Mouse (Mus musculus) intestine, postnatal 0 days (tissue): ENCODE measurements around the gene Zfp637. TPM values are rescaled to one million over a fixed set of nuclear protein-coding genes. Genes with fewer than 3 reads are reported as not detected.
"Not testable (repeated sequence)": the region's sequence is repeated elsewhere in the genome, so short reads cannot be mapped to it uniquely, and the experiment has no call there.

Source experiments
- ATAC-seq: fragments of 200-750 bp; cut with Nextera tagmentation; 2 replicates; pipeline ENCODE4 v1.8.0; 2017; ENCODE audit warnings: mild to moderate bottlenecking, moderate TSS enrichment, moderate library complexity
- H3K27ac ChIP-seq: fragments of 300-500 bp; sonication (generic); 2 replicates; pipeline ENCODE4 v1.5.1; 2014; ENCODE audit warnings: mild to moderate bottlenecking, low read depth, low read length, moderate library complexity
- H3K27me3 ChIP-seq: fragments of 300-500 bp; sonication (generic); replicated peaks from 2 replicates; pipeline ENCODE4 v1.6.1; 2014; ENCODE audit warnings: low read length, mixed read lengths; ENCODE audit not compliant: control insufficient read depth, insufficient read depth
- H3K36me3 ChIP-seq: fragments of 300-500 bp; sonication (generic); 2 replicates; pipeline ENCODE4 v1.6.1; 2014; ENCODE audit warnings: mild to moderate bottlenecking, moderate library complexity; ENCODE audit not compliant: control insufficient read depth, insufficient read depth
- H3K4me1 ChIP-seq: fragments of 300-500 bp; sonication (generic); replicated peaks from 2 replicates; pipeline ENCODE4 v1.6.1; 2014; ENCODE audit warnings: antibody characterized with exemption, low read length, mixed read lengths; ENCODE audit not compliant: control insufficient read depth, insufficient read depth
- H3K4me2 ChIP-seq: fragments of 300-500 bp; sonication (generic); replicated peaks from 2 replicates; pipeline ENCODE4 v1.6.1; 2014; ENCODE audit warnings: low read depth, mild to moderate bottlenecking, moderate library complexity
- H3K4me3 ChIP-seq: fragments of 300-500 bp; sonication (generic); 2 replicates; pipeline ENCODE4 v1.5.1; 2014; ENCODE audit warnings: low read depth, low read length
- H3K9ac ChIP-seq: fragments of 300-500 bp; sonication (generic); 2 replicates; pipeline ENCODE4 v1.6.1; 2014; ENCODE audit warnings: mild to moderate bottlenecking, low read depth, low read length
- H3K9me3 ChIP-seq: fragments of 300-500 bp; sonication (generic); 2 replicates; pipeline ENCODE4 v1.6.1; 2016; ENCODE audit warnings: mixed run types; ENCODE audit not compliant: control insufficient read depth
- CTCF ChIP-seq: sonication (generic); IDR thresholded peaks from 2 replicates; pipeline ENCODE4 v1.5.1; 2016; ENCODE audit warnings: low read depth, mild to moderate bottlenecking, control low read depth, antibody characterized with exemption, moderate library complexity
- WGBS: fragments of 180-500 bp; shearing (Covaris S2); extraction: QIAGEN DNeasy Blood & Tissue Kit; methylation state at CpG from one replicate; pipeline ENCODE4 v1.1.7; 2014; 5-methylcytosine and 5-hydroxymethylcytosine counted together
- polyA plus RNA-seq: library from polyadenylated mRNA; unstranded; fragments of >200 nt; fragmentation: Nextera tagmentation; extraction: Ambion mirVana; gene quantifications from 2 replicates; pipeline ENCODE4 v1.2.1, GENCODE M21; 2015

Zfp637 gene
- polyA plus RNA-seq, 1 experiment from 2014 or later: 46.1 TPM

DNA sequence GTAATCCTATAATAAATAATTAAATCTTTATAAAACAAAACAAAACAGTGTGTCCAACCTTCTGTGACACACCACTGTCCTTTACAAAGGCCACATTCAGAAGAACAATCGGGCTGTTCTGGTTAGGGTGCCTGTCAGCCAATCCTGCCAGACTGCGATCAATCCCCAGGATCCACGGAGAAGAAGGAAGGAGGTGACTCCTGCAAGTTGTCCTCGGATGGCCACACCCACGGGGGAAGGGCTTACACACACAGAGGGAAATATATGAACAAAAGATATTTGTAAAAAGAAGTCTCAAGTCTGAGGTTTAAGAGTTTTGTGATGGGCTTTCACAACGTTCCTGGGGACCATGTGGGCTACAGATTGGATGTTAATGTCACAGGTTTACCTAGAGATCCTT is 20.9 kb downstream of the Zfp637 start, which contains the start of gene Zfp239:
Gene Zfp239 (plus strand): TSS at position 253 of the 400 bp plus-strand sequence.
- H3K9me3 ChIP-seq: no peaks in the 10 kb centered on the region
- H3K4me1 ChIP-seq: no peaks in the 10 kb centered on the region
- H3K9ac ChIP-seq: no peak within 1 kb of the TSS
- no peak within 1 kb of the TSS for H3K27ac ChIP-seq
- TF ChIP-seq CTCF: no peak
- H3K27me3 ChIP-seq: no peaks in the 10 kb centered on the region
- H3K36me3 ChIP-seq: no peaks in the 10 kb centered on the region
- H3K4me3 ChIP-seq: peak within 1 kb of the TSS; percentile 60
- H3K4me2 ChIP-seq: peak within 1 kb of the TSS; percentile 89
- ATAC-seq: peak; percentile 32; the same call in 1 of the 2 replicates
- 41% methylated on average over 6 of the region's 6 CpGs for WGBS

DNA sequence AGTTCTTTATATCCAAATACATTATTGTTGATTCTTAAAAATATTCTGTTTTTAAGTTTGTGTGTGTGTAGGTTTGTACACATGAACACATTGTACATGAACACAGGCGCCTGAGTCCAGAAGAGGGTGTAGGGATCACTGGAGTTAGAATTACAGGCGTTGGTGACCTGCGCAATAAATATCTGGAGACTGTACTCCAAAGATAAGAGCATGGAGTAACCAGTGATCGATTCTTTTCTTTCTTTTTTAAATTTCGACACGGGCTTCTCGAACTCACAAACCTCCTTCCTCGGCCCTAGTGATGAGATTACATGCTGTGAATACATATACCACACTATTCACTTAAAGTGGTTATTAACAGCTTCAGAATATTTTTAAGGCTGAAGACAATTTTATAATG is 21.5 kb downstream of the Zfp637 start:
- Histone ChIP-seq H3K9ac (no peak overlapping the region), H3K27me3 (no peaks in the 10 kb centered on the region), H3K9me3 (no peaks in the 10 kb centered on the region), H3K4me2 (peak overlapping the region; percentile 89), H3K4me1 (no peaks in the 10 kb centered on the region), H3K36me3 (no peaks in the 10 kb centered on the region), H3K4me3 (peak overlapping the region; percentile 60), H3K27ac (no peak overlapping the region)
- no peak for TF ChIP-seq CTCF
- peak; percentile 50; the same call in 1 of the 2 replicates for ATAC-seq
- 53% methylated on average over 8 of the region's 8 CpGs for WGBS

DNA sequence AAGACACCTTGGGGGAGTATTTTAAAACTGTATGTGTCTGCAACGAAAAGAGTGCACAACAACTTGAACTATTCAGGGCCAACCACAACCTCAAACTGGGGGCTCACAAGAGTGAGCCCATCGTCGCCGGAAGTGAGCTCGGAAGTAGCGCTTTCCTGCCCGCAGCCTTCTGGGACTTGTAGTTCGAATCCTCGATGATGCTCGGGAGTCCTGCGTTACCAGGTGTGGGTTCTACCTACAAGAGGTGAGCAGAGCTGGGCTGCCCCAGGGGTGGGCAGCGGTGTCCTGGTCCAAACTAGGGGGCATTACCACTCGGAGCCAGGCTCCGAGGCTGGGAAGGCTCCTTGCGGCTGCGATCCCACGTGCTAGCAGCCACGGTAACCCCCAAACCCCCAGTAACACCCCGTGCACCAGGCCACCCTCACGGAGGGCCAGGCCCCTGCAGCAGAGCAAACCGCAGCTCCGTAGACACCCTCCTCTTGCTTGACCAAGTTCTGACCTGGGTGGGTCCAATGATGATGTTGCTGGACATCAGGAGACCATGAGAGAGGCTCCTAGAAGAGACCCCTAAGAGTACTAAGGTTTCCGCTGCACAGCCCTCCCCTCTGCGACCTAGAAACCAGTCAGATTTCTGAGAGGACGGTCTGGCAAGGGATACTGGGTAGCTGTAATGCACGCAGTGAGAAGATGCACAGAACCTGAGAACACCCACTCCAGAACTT is 22.1 kb downstream of the Zfp637 start:
- no peaks in the 10 kb centered on the region for H3K36me3 ChIP-seq
- ATAC-seq: peak; percentile 67
- H3K4me3 ChIP-seq: peak overlapping the region; percentile 60
- H3K4me1 ChIP-seq: no peaks in the 10 kb centered on the region
- no peak for TF ChIP-seq CTCF
- H3K9ac ChIP-seq: no peak overlapping the region
- no peaks in the 10 kb centered on the region for H3K9me3 ChIP-seq
- H3K27ac ChIP-seq: no peak overlapping the region
- H3K27me3 ChIP-seq: no peaks in the 10 kb centered on the region
- 3% methylated on average over 26 of the region's 26 CpGs for WGBS
- H3K4me2 ChIP-seq: peak overlapping the region; percentile 89

- Histone ChIP-seq H3K9me3 (no peaks in the 10 kb centered on the region), H3K36me3 (no peaks in the 10 kb centered on the region), H3K9ac (no peak overlapping the region), H3K4me3 (no peak overlapping the region), H3K4me2 (no peak overlapping the region; the same call in 1 of the 2 replicates), H3K27ac (no peak overlapping the region), H3K4me1 (no peaks in the 10 kb centered on the region), H3K27me3 (no peaks in the 10 kb centered on the region)
- TF ChIP-seq CTCF: no peak
- ATAC-seq: no peak
- WGBS: 90% methylated on average over 8 of the region's 8 CpGs
Measured at GRCm38 (mm10) chr6:117863751-117864150, 22.8 kb downstream of the Zfp637 start.

- H3K9ac ChIP-seq: no peak overlapping the region
- peak; percentile 53; the same call in 1 of the 2 replicates for ATAC-seq
- H3K4me3 ChIP-seq: no peak overlapping the region
- H3K4me2 ChIP-seq: 0 out of 2 replicates have a peak overlapping the region, but pooled peaks have one; percentile 21
- TF ChIP-seq CTCF: no peak
- no peaks in the 10 kb centered on the region for H3K27me3 ChIP-seq
- no peaks in the 10 kb centered on the region for H3K36me3 ChIP-seq
- H3K9me3 ChIP-seq: no peaks in the 10 kb centered on the region
- WGBS: 61% methylated on average over 8 of the region's 8 CpGs
- no peaks in the 10 kb centered on the region for H3K4me1 ChIP-seq
- no peak overlapping the region for H3K27ac ChIP-seq
Measured at GRCm38 (mm10) chr6:117868187-117868586, 27.2 kb downstream of the Zfp637 start.

- TF ChIP-seq CTCF: no peak
- Histone ChIP-seq H3K9me3 (no peaks in the 10 kb centered on the region), H3K4me3 (no peak overlapping the region), H3K4me2 (no peak overlapping the region), H3K27ac (no peak overlapping the region), H3K4me1 (no peaks in the 10 kb centered on the region), H3K27me3 (no peaks in the 10 kb centered on the region), H3K9ac (no peak overlapping the region), H3K36me3 (no peaks in the 10 kb centered on the region)
- ATAC-seq: no peak
- 81% methylated on average over 14 of the region's 14 CpGs for WGBS
Measured at GRCm38 (mm10) chr6:117871034-117871433, 30.1 kb downstream of the Zfp637 start.

- H3K27ac ChIP-seq, H3K36me3 ChIP-seq, H3K4me2 ChIP-seq, H3K4me1 ChIP-seq, H3K4me3 ChIP-seq, H3K9ac ChIP-seq, H3K9me3 ChIP-seq, H3K27me3 ChIP-seq, ATAC-seq: not testable (repeated sequence)
- WGBS: 89% methylated on average over 7 of the region's 7 CpGs
Measured at GRCm38 (mm10) chr6:117873450-117873849, 32.5 kb downstream of the Zfp637 start.
